Mouse (Mus musculus) embryonic fibroblast, embryonic 13.5 days (primary cell): ENCODE data around the gene Dvl3.

Source experiments
- CTCF ChIP-seq: IDR thresholded peaks from 2 replicates; pipeline ENCODE4 v1.5.1; 2011; ENCODE audit warnings: mild to moderate bottlenecking, control low read depth, low read length, moderate library complexity, borderline replicate concordance; ENCODE audit not compliant: insufficient read depth
- POLR2A ChIP-seq: IDR thresholded peaks from 2 replicates; pipeline ENCODE4 v1.6.1; 2011; ENCODE audit warnings: low read depth, mild to moderate bottlenecking, control low read depth, low read length, moderate library complexity

DNA sequence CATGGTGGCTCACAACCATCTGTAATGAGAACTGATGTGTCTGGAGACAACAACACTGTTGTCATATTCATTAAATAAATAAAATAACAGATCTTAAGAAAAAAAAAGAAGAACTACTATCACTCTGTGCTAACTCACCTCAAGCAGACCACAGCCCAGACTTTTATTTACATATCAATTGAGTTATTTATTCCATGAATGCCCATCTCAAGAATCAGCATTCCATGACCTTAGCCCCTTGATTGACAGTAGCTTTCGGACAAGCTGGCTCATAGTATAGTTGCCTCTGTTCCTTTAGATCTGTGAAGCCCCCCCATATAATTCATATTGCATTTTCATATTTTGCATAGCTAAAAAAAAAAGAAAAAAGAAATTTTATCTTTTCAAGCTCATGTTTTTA lies 43.0 kb upstream of the Dvl3 start:
- TF ChIP-seq POLR2A (no peak), CTCF (no peak)
